Mouse (Mus musculus): ENCODE data around the gene Olfr147. TPM values are rescaled to one million over a fixed set of nuclear protein-coding genes. Genes with fewer than 3 reads are reported as not detected.

Gene Olfr147
- polyA plus RNA-seq, 1 experiment from 2014 or later, result not detected

Other genes with a start within 250 kb of the Olfr147 start
- not detected in 2 replicates for gene Olfr891, start 220.9 kb upstream of the Olfr147 start, polyA plus RNA-seq (2014; fragmentation: Nextera tagmentation; extraction: Ambion mirVana)
- not detected in 2 replicates for gene Olfr893, start 193.3 kb upstream of the Olfr147 start, polyA plus RNA-seq (2014; fragmentation: Nextera tagmentation; extraction: Ambion mirVana)
- gene Olfr894, start 183.6 kb upstream of the Olfr147 start, polyA plus RNA-seq (2014; fragmentation: Nextera tagmentation; extraction: Ambion mirVana), result not detected in 2 replicates
- not detected in 2 replicates for gene Olfr143, start 148.9 kb upstream of the Olfr147 start, polyA plus RNA-seq (2014; fragmentation: Nextera tagmentation; extraction: Ambion mirVana)
- not detected in 2 replicates for gene Olfr895, start 133.8 kb upstream of the Olfr147 start, polyA plus RNA-seq (2014; fragmentation: Nextera tagmentation; extraction: Ambion mirVana)
- not detected in 2 replicates for gene Olfr896-ps1, start 110.6 kb upstream of the Olfr147 start, polyA plus RNA-seq (2014; fragmentation: Nextera tagmentation; extraction: Ambion mirVana)
- not detected in 2 replicates for gene Olfr25, start 72.6 kb upstream of the Olfr147 start, polyA plus RNA-seq (2014; fragmentation: Nextera tagmentation; extraction: Ambion mirVana)
- not detected in 2 replicates for gene Olfr898, start 53.3 kb upstream of the Olfr147 start, polyA plus RNA-seq (2014; fragmentation: Nextera tagmentation; extraction: Ambion mirVana)
- not detected in 2 replicates for gene Olfr250, start 34.8 kb upstream of the Olfr147 start, polyA plus RNA-seq (2014; fragmentation: Nextera tagmentation; extraction: Ambion mirVana)
- not detected in 2 replicates for gene Olfr251, start 24.6 kb upstream of the Olfr147 start, polyA plus RNA-seq (2014; fragmentation: Nextera tagmentation; extraction: Ambion mirVana)
- gene Olfr901, start 27.8 kb downstream of the Olfr147 start, polyA plus RNA-seq (2014; fragmentation: Nextera tagmentation; extraction: Ambion mirVana), result not detected in 2 replicates
- gene Olfr902, start 46.0 kb downstream of the Olfr147 start, polyA plus RNA-seq (2014; fragmentation: Nextera tagmentation; extraction: Ambion mirVana), result not detected in 2 replicates
- gene Olfr904, start 61.4 kb downstream of the Olfr147 start, polyA plus RNA-seq (2014; fragmentation: Nextera tagmentation; extraction: Ambion mirVana), result not detected in 2 replicates
- not detected in 2 replicates for gene Olfr905, start 69.4 kb downstream of the Olfr147 start, polyA plus RNA-seq (2014; fragmentation: Nextera tagmentation; extraction: Ambion mirVana)
- gene Olfr906, start 85.4 kb downstream of the Olfr147 start, polyA plus RNA-seq (2014; fragmentation: Nextera tagmentation; extraction: Ambion mirVana), result not detected in 2 replicates
- gene Olfr907, start 94.1 kb downstream of the Olfr147 start, polyA plus RNA-seq (2014; fragmentation: Nextera tagmentation; extraction: Ambion mirVana), result not detected in 2 replicates
- not detected in 2 replicates for gene Olfr911-ps1, start 119.9 kb downstream of the Olfr147 start, polyA plus RNA-seq (2014; fragmentation: Nextera tagmentation; extraction: Ambion mirVana)
- gene Olfr910, start 136.2 kb downstream of the Olfr147 start, polyA plus RNA-seq (2014; fragmentation: Nextera tagmentation; extraction: Ambion mirVana), result not detected in 2 replicates
- not detected in 2 replicates for gene Olfr912, start 178.5 kb downstream of the Olfr147 start, polyA plus RNA-seq (2014; fragmentation: Nextera tagmentation; extraction: Ambion mirVana)
- not detected in 2 replicates for gene Olfr913, start 191.1 kb downstream of the Olfr147 start, polyA plus RNA-seq (2014; fragmentation: Nextera tagmentation; extraction: Ambion mirVana)
- gene Olfr914, start 203.4 kb downstream of the Olfr147 start, polyA plus RNA-seq (2014; fragmentation: Nextera tagmentation; extraction: Ambion mirVana), result not detected in 2 replicates